Mouse (Mus musculus) myocyte (in vitro differentiated cells): Measurements from ENCODE around the gene Pnkd.

Experiments used
- E2F4 ChIP-seq: IDR thresholded peaks from one replicate; pipeline ENCODE4 v1.6.1; 2011; ENCODE audit warnings: mild to moderate bottlenecking, control low read depth, moderate library complexity; ENCODE audit not compliant: insufficient read depth
- MAX ChIP-seq: IDR thresholded peaks from one replicate; pipeline ENCODE4 v1.6.1; 2011; ENCODE audit warnings: low read depth, mild to moderate bottlenecking, control low read depth
- MYOG ChIP-seq, 3 experiments: IDR thresholded peaks; one replicate each; pipeline ENCODE4 v1.6.1; 2011; ENCODE audit warnings: control low read depth in 2 of 3, low read depth in 2 of 3, mild to moderate bottlenecking in 2 of 3; ENCODE audit not compliant: insufficient read length in 2 of 3, control insufficient read depth in 1 of 3, insufficient read depth in 1 of 3
- POLR2A ChIP-seq: IDR thresholded peaks from one replicate; pipeline ENCODE4 v1.6.1; 2011; ENCODE audit warnings: low read depth, mild to moderate bottlenecking, control low read depth, moderate library complexity; ENCODE audit not compliant: insufficient read length
- POLR2AphosphoS2 ChIP-seq: IDR thresholded peaks from one replicate; pipeline ENCODE4 v1.6.1; 2011; ENCODE audit warnings: low read depth, control low read depth; ENCODE audit not compliant: insufficient read length
- SRF ChIP-seq: IDR thresholded peaks from one replicate; pipeline ENCODE4 v1.6.1; 2011; ENCODE audit warnings: low read depth; ENCODE audit not compliant: control insufficient read depth, insufficient read length
- TCF12 ChIP-seq: IDR thresholded peaks from one replicate; pipeline ENCODE4 v1.6.1; 2011; ENCODE audit warnings: mild to moderate bottlenecking, control low read depth; ENCODE audit not compliant: poor library complexity, insufficient read depth, severe bottlenecking
- TCF3 ChIP-seq: IDR thresholded peaks from one replicate; pipeline ENCODE4 v1.6.1; 2011; ENCODE audit warnings: low read depth, control low read depth; ENCODE audit not compliant: insufficient read length
- USF1 ChIP-seq: IDR thresholded peaks from one replicate; pipeline ENCODE4 v1.6.1; 2011; ENCODE audit warnings: low read depth, mild to moderate bottlenecking, control low read depth, moderate library complexity

DNA sequence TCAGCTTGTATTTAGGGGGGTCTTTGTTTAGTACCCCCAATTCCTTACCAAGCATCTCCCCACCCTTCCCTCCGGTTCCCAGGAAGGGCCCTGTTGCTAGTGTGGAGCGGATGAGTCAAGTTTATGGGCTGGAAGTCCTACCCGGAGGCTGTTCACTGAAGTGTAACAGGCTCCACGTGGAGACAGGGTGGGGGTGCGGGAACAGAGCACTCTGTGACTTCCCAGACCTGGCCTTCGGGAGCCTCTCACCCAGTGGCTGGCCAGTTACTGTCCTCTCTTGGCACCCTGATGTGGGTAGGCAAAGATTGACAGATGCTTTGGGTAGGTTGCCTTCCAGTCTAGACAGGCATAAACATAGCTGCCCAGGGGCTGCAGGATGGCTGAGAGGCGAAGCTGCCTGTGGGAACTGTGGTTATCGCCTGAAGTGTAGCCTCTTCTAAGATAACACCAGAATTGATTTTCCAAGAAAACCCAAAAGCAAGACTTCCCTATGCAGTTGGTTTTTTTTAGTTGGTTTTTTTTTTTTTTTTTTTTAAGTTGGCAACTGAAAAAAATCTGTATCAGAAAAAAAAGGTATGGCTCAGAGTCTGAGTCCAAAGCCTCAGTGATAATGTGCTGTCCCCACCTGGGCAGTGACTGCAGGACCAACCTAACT is 6.7 kb upstream of the Pnkd start:
- TF ChIP-seq E2F4 = no peak
- TF ChIP-seq POLR2A = no peak
- no peak for TF ChIP-seq USF1
- no peak for TF ChIP-seq MAX
- no peak for TF ChIP-seq POLR2AphosphoS2
- TF ChIP-seq MYOG (IDR thresholded peaks at IDR 0.05; ENCODE audit: control insufficient read depth in 1 of 3, insufficient read depth in 1 of 3, insufficient read length in 2 of 3, low read depth in 2 of 3) = no peak
- no peak for TF ChIP-seq SRF
- TF ChIP-seq TCF12 = no peak
- no peak for TF ChIP-seq TCF3
